Mouse (Mus musculus): ENCODE results near the gene Fer1l4. TPM values are rescaled to one million over a fixed set of nuclear protein-coding genes. Genes with fewer than 3 reads are reported as not detected.

The Fer1l4 gene
- not detected in 2 replicates for polyA plus RNA-seq (2016; fragmentation: Nextera tagmentation; extraction: Ambion mirVana)

GRCm38 (mm10) chr2:156052816-156053215, at the start of gene Fer1l4:
Gene Fer1l4 (minus strand): TSS chr2:156052947.
- Histone ChIP-seq H3K36me3 (no peaks in the 10 kb centered on the region), H3K27ac (replicated peaks) (no peak within 1 kb of the TSS), H3K9me3 (no peaks in the 10 kb centered on the region), H3K4me1 (no peaks in the 10 kb centered on the region), H3K9ac (replicated peaks) (no peak within 1 kb of the TSS), H3K27me3 (peaks cover 11% of the 10 kb centered on the region; the same call in 1 of the 2 replicates), H3K4me2 (replicated peaks) (no peak within 1 kb of the TSS), H3K4me3 (no peak within 1 kb of the TSS)
- 92% methylated on average over 9 of the region's 9 CpGs for WGBS
- no peak for ATAC-seq (ENCODE audit: low FRiP score, low read depth)

GRCm38 (mm10) chr2:156091926-156092325, 39.2 kb upstream of the Fer1l4 start:
- no peak overlapping the region for H3K4me2 ChIP-seq (replicated peaks)
- no peaks in the 10 kb centered on the region for H3K9me3 ChIP-seq
- H3K36me3 ChIP-seq = peaks cover 23% of the 10 kb centered on the region
- peaks cover 19% of the 10 kb centered on the region for H3K4me1 ChIP-seq
- H3K4me3 ChIP-seq = no peak overlapping the region
- H3K27ac ChIP-seq (replicated peaks) = no peak overlapping the region
- 94% methylated on average over 5 of the region's 5 CpGs for WGBS
- no peak for ATAC-seq (ENCODE audit: low FRiP score, low read depth)
- H3K27me3 ChIP-seq = no peaks in the 10 kb centered on the region
- H3K9ac ChIP-seq (replicated peaks) = no peak overlapping the region

- Histone ChIP-seq H3K4me2 (replicated peaks) (no peak overlapping the region), H3K9me3 (no peaks in the 10 kb centered on the region), H3K4me1 (peaks cover 19% of the 10 kb centered on the region), H3K27me3 (no peaks in the 10 kb centered on the region), H3K36me3 (0 out of 2 replicates have a peak, but pooled peaks cover 2% of the 10 kb centered on the region), H3K9ac (replicated peaks) (no peak overlapping the region), H3K4me3 (no peak overlapping the region), H3K27ac (replicated peaks) (peak overlapping the region; percentile 58)
- 54% methylated on average over 1 of the region's 1 CpGs for WGBS
- ATAC-seq (ENCODE audit: low FRiP score, low read depth) = peak; percentile 65
These were observed 37.1 kb upstream of the Fer1l4 start for GRCm38 (mm10) chr2:156089799-156090198.

GRCm38 (mm10) chr2:156087391-156088110, 34.8 kb upstream of the Fer1l4 start:
- no peak for ATAC-seq (ENCODE audit: low FRiP score, low read depth)
- no peaks in the 10 kb centered on the region for H3K36me3 ChIP-seq
- WGBS = 91% methylated on average over 7 of the region's 7 CpGs

GRCm38 (mm10) chr2:156084541-156084940, 31.8 kb upstream of the Fer1l4 start:
- H3K27me3 ChIP-seq = no peaks in the 10 kb centered on the region
- 92% methylated on average over 3 of the region's 3 CpGs for WGBS
- no peaks in the 10 kb centered on the region for H3K9me3 ChIP-seq
- H3K27ac ChIP-seq (replicated peaks) = no peak overlapping the region
- no peak overlapping the region for H3K9ac ChIP-seq (replicated peaks)
- no peak overlapping the region for H3K4me2 ChIP-seq (replicated peaks)
- no peak overlapping the region for H3K4me3 ChIP-seq
- peaks cover 1% of the 10 kb centered on the region; the same call in 1 of the 2 replicates for H3K36me3 ChIP-seq
- peaks cover 6% of the 10 kb centered on the region for H3K4me1 ChIP-seq
- no peak for ATAC-seq (ENCODE audit: low FRiP score, low read depth)

More at GRCm38 (mm10) chr2:156087391-156088110, 34.8 kb upstream of the Fer1l4 start:
- Histone ChIP-seq H3K9me3 (no peaks in the 10 kb centered on the region), H3K27ac (replicated peaks) (no peak overlapping the region), H3K4me1 (peaks cover 19% of the 10 kb centered on the region), H3K9ac (replicated peaks) (no peak overlapping the region), H3K4me3 (no peak overlapping the region), H3K27me3 (no peaks in the 10 kb centered on the region), H3K4me2 (replicated peaks) (no peak overlapping the region)

- Histone ChIP-seq H3K4me3 (no peak overlapping the region), H3K4me2 (replicated peaks) (no peak overlapping the region), H3K4me1 (0 out of 2 replicates have a peak, but pooled peaks cover 2% of the 10 kb centered on the region), H3K36me3 (peaks cover 43% of the 10 kb centered on the region), H3K9me3 (no peaks in the 10 kb centered on the region), H3K27me3 (no peaks in the 10 kb centered on the region), H3K9ac (replicated peaks) (no peak overlapping the region), H3K27ac (replicated peaks) (no peak overlapping the region)
- WGBS = 93% methylated on average over 7 of the region's 7 CpGs
- no peak for ATAC-seq (ENCODE audit: low FRiP score, low read depth)
These were observed 27.6 kb upstream of the Fer1l4 start for GRCm38 (mm10) chr2:156080391-156080790.

GRCm38 (mm10) chr2:156079674-156080073, 26.9 kb upstream of the Fer1l4 start:
- H3K27me3 ChIP-seq = no peaks in the 10 kb centered on the region
- H3K9ac ChIP-seq (replicated peaks) = no peak overlapping the region
- no peaks in the 10 kb centered on the region for H3K9me3 ChIP-seq
- no peak overlapping the region for H3K27ac ChIP-seq (replicated peaks)
- H3K36me3 ChIP-seq = peaks cover 50% of the 10 kb centered on the region
- 0 out of 2 replicates have a peak, but pooled peaks cover 2% of the 10 kb centered on the region for H3K4me1 ChIP-seq
- H3K4me3 ChIP-seq = no peak overlapping the region
- 71% methylated on average over 4 of the region's 4 CpGs for WGBS
- no peak overlapping the region for H3K4me2 ChIP-seq (replicated peaks)
- no peak for ATAC-seq (ENCODE audit: low FRiP score, low read depth)

- no peak for ATAC-seq (ENCODE audit: low FRiP score, low read depth)
- Histone ChIP-seq H3K4me2 (replicated peaks) (no peak overlapping the region), H3K9me3 (no peaks in the 10 kb centered on the region), H3K27ac (replicated peaks) (no peak overlapping the region), H3K4me1 (0 out of 2 replicates have a peak, but pooled peaks cover 2% of the 10 kb centered on the region), H3K27me3 (no peaks in the 10 kb centered on the region), H3K4me3 (no peak overlapping the region), H3K9ac (replicated peaks) (no peak overlapping the region), H3K36me3 (peaks cover 55% of the 10 kb centered on the region)
- WGBS = 91% methylated on average over 8 of the region's 8 CpGs
These were observed 26.4 kb upstream of the Fer1l4 start for GRCm38 (mm10) chr2:156079183-156079560.

GRCm38 (mm10) chr2:156078421-156079182, 25.9 kb upstream of the Fer1l4 start:
- peaks cover 61% of the 10 kb centered on the region for H3K36me3 ChIP-seq
- no peak for ATAC-seq (ENCODE audit: low FRiP score, low read depth)

GRCm38 (mm10) chr2:156077461-156077860, 24.7 kb upstream of the Fer1l4 start:
- ATAC-seq (ENCODE audit: low FRiP score, low read depth) = no peak
- Histone ChIP-seq H3K4me2 (replicated peaks) (no peak overlapping the region), H3K9ac (replicated peaks) (no peak overlapping the region), H3K36me3 (peaks cover 72% of the 10 kb centered on the region), H3K4me1 (0 out of 2 replicates have a peak, but pooled peaks cover 2% of the 10 kb centered on the region), H3K4me3 (no peak overlapping the region), H3K27me3 (no peaks in the 10 kb centered on the region), H3K27ac (replicated peaks) (no peak overlapping the region), H3K9me3 (no peaks in the 10 kb centered on the region)
- 92% methylated on average over 7 of the region's 7 CpGs for WGBS

More at GRCm38 (mm10) chr2:156078421-156079182, 25.9 kb upstream of the Fer1l4 start:
- Histone ChIP-seq H3K4me1 (0 out of 2 replicates have a peak, but pooled peaks cover 2% of the 10 kb centered on the region), H3K4me2 (replicated peaks) (no peak overlapping the region), H3K9ac (replicated peaks) (no peak overlapping the region), H3K4me3 (no peak overlapping the region), H3K27me3 (no peaks in the 10 kb centered on the region), H3K9me3 (no peaks in the 10 kb centered on the region), H3K27ac (replicated peaks) (no peak overlapping the region)
- WGBS = 95% methylated on average over 16 of the region's 16 CpGs

GRCm38 (mm10) chr2:156073725-156074124, 21.0 kb upstream of the Fer1l4 start:
- no peak overlapping the region for H3K27ac ChIP-seq (replicated peaks)
- peaks cover 98% of the 10 kb centered on the region for H3K36me3 ChIP-seq
- H3K4me2 ChIP-seq (replicated peaks) = no peak overlapping the region
- no peak overlapping the region for H3K9ac ChIP-seq (replicated peaks)
- no peaks in the 10 kb centered on the region for H3K27me3 ChIP-seq
- no peaks in the 10 kb centered on the region for H3K9me3 ChIP-seq
- no peak overlapping the region for H3K4me3 ChIP-seq
- H3K4me1 ChIP-seq = no peaks in the 10 kb centered on the region
- 97% methylated on average over 15 of the region's 15 CpGs for WGBS
- ATAC-seq (ENCODE audit: low FRiP score, low read depth) = no peak

- Histone ChIP-seq H3K4me1 (peaks cover 3% of the 10 kb centered on the region; the same call in 1 of the 2 replicates), H3K4me3 (no peak overlapping the region), H3K9ac (replicated peaks) (no peak overlapping the region), H3K36me3 (peaks cover 91% of the 10 kb centered on the region), H3K27ac (replicated peaks) (no peak overlapping the region), H3K9me3 (no peaks in the 10 kb centered on the region), H3K4me2 (replicated peaks) (no peak overlapping the region), H3K27me3 (no peaks in the 10 kb centered on the region)
- no peak for ATAC-seq (ENCODE audit: low FRiP score, low read depth)
- WGBS = 96% methylated on average over 10 of the region's 10 CpGs
These were observed 18.5 kb upstream of the Fer1l4 start for GRCm38 (mm10) chr2:156071236-156071635.
